In genomic region chr7:142060931-142061565, GRCm38 (mm10) we compare ENCODE assay signal across 8 mouse cellular contexts. TPM values are rescaled to one million over a fixed set of nuclear protein-coding genes. Genes with fewer than 3 reads are reported as not detected.
DNase-seq lines count a peak whose midpoint lies in the region; ATAC-seq and TF ChIP-seq lines count a peak whose summit lies in the region.

Gene Mob2 (minus strand): TSS chr7:142061065.

- H3K9me3 ChIP-seq in hindbrain, embryonic 16.5 days (ENCODE audit: control insufficient read depth, low read length), result no peaks in the 10 kb centered on the region

- no peaks in the 10 kb centered on the region; the same call in 1 of the 2 replicates for H3K27me3 ChIP-seq in hindbrain, embryonic 16.5 days (replicated peaks; ENCODE audit: control insufficient read depth, insufficient read depth, low read length)

- peak within 1 kb of the TSS; percentile 89 for H3K4me2 ChIP-seq in hindbrain, embryonic 16.5 days (ENCODE audit: low read length)

- peak; percentile 82 for ATAC-seq in common myeloid progenitor, adult 5-6 weeks (replicated peaks; ENCODE audit: low read depth, poor library complexity, severe bottlenecking)
- ATAC-seq in hindbrain, embryonic 16.5 days, result peak; percentile 97

- intact Hi-C loops in gastrocnemius, adult 2 months (cut with DNase I), result loop anchor here (5.0 kb wide), 1 partner anchor 36 kb away; the partner anchor contains the start of gene Dusp8

- H3K4me1 ChIP-seq in hindbrain, embryonic 16.5 days (ENCODE audit: control insufficient read depth, insufficient read depth, low read depth, low read length), result peaks cover 13% of the 10 kb centered on the region

- H3K36me3 ChIP-seq in hindbrain, embryonic 16.5 days (ENCODE audit: control insufficient read depth, insufficient read depth, low read length), result no peaks in the 10 kb centered on the region

- peak; percentile 91 for DNase-seq in ZHBTc4 (ENCODE audit: low read depth, low spot score)
- DNase-seq in gastrocnemius, adult 2 months, result peak; percentile 96
- peak; percentile 83 for DNase-seq in left cerebral cortex, adult 11 months (ENCODE audit: low spot score)
- DNase-seq in lung, postnatal 36 days, result peak; percentile 95
- peak; percentile 89 for DNase-seq in retina, embryonic 14.5 days (ENCODE audit: low spot score)
- peak; percentile 85 to 86 for DNase-seq in thymus, postnatal 36 days

- WGBS in hindbrain, embryonic 16.5 days, result under 1% methylated on average over 44 of the region's 49 CpGs

- TF ChIP-seq CTCF in gastrocnemius, adult 2 months (IDR thresholded peaks at IDR 0.05), result no peak

- H3K4me3 ChIP-seq in gastrocnemius, adult 2 months, result peak within 1 kb of the TSS; percentile 94
- peak within 1 kb of the TSS; percentile 95 for H3K4me3 ChIP-seq in hindbrain, embryonic 16.5 days (ENCODE audit: low read length)

- H3K9ac ChIP-seq in hindbrain, embryonic 16.5 days (ENCODE audit: low read depth, low read length), result peak within 1 kb of the TSS; percentile 90

- peak within 1 kb of the TSS; percentile 92 for H3K27ac ChIP-seq in gastrocnemius, adult 2 months
- H3K27ac ChIP-seq in hindbrain, embryonic 16.5 days (ENCODE audit: low read depth, low read length), result peak within 1 kb of the TSS; percentile 75

RNA-seq across cellular contexts. Expression of gene Mob2, which starts in this region (rescaled TPM):
- total RNA-seq in common myeloid progenitor, adult 5-6 weeks (2017), result 41.2 and 45.7 TPM in 2 replicates
- 10 to 100 TPM; 52.2 to 53.1 TPM for total RNA-seq in gastrocnemius, adult 2 months (2021)
- 52.7 and 55.9 TPM in 2 replicates for polyA plus RNA-seq in hindbrain, embryonic 16.5 days (2015; fragmentation: Nextera tagmentation; extraction: Ambion mirVana)

Comparison
In these comparisons a context has a peak if more than half of its experiments do, and no peak if none do; other contexts are left out.
1. Peak in every context shown above with its lines: DNase-seq, ATAC-seq, H3K4me3 ChIP-seq and H3K27ac ChIP-seq.